Comparison of ENCODE assay signal across 9 mouse cellular contexts in the genomic region with DNA sequence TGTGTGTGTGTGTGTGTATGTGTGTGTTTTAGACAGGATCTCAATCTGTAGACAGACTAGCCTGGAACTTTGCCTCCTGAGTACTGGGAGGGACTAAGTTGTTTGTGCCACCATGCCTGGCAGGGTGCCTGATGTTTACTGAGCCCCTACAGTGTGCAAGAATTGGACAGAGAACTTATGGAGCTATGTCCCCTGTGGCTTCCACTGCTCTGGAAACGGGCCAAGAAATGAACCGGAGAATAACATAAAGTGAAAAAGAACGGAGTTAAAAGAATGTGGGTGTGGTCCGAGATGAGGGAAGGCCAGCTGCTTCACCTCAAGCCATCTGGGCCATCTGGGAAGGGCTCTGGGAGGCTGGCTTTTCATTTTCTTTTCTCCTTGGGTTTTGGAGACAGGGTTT. TPM values are rescaled to one million over a fixed set of nuclear protein-coding genes. Genes with fewer than 3 reads are reported as not detected.
DNase-seq lines count a peak whose midpoint lies in the region; ATAC-seq and TF ChIP-seq lines count a peak whose summit lies in the region.
"Had no signal": no experiment of that assay in that cellular context is flagged by ENCODE, and none has a peak within 500 bp of the region (broad histone marks: within the 10 kb centered on the region; RNA-seq: fewer than 3 reads in every experiment).

No protein-coding gene starts in this region.

- intact Hi-C loops in heart, adult 2 months (cut with DNase I), result no loop called here

- H3K9ac ChIP-seq in heart, adult 2 months (ENCODE audit: low read depth, low read length), result no peak overlapping the region
- no peak overlapping the region for H3K9ac ChIP-seq in midbrain, embryonic 11.5 days (ENCODE audit: low read length)

- no peaks in the 10 kb centered on the region for H3K79me2 ChIP-seq in heart, adult 2 months (replicated peaks; ENCODE audit: control insufficient read depth, insufficient read depth, low read length)

- WGBS in heart, adult 2 months, result 6% methylated on average over 4 of the region's 4 CpGs
- 62% methylated on average over 4 of the region's 4 CpGs for WGBS in midbrain, embryonic 11.5 days

- H3K9me3 ChIP-seq in midbrain, embryonic 11.5 days (ENCODE audit: control insufficient read depth, low read length), result no peaks in the 10 kb centered on the region

- no peaks in the 10 kb centered on the region for H3K36me3 ChIP-seq in heart, adult 2 months (ENCODE audit: control insufficient read depth, insufficient read depth, low read length)
- H3K36me3 ChIP-seq in midbrain, embryonic 11.5 days (ENCODE audit: control insufficient read depth, insufficient read depth, low read length), result no peaks in the 10 kb centered on the region

- no peak for TF ChIP-seq POLR2A in heart, adult 2 months (IDR thresholded peaks at IDR 0.05; ENCODE audit: insufficient read depth, low read depth, low read length)

- DNase-seq in heart, adult 2 months, result peak in 1 of 2 experiments; percentile 43
- no peak for DNase-seq in heart, adult 8-10 months (ENCODE audit: low spot score)
- peak; percentile 91 for DNase-seq in 3T3-L1 (ENCODE audit: low read depth, low spot score)
- peak; percentile 58 to 69 for DNase-seq in kidney, postnatal 36 days
- no peak for DNase-seq in thymus, postnatal 10 days (ENCODE audit: low spot score in 2 of 2)
- DNase-seq in midbrain, embryonic 11.5 days (ENCODE audit: low spot score, missing footprints), result no peak
- DNase-seq in spleen, postnatal 14 days (ENCODE audit: low spot score in 2 of 2), result no peak

- ATAC-seq in midbrain, embryonic 11.5 days (ENCODE audit: low FRiP score), result no peak

- H3K4me3 ChIP-seq in heart, adult 2 months, result no peak overlapping the region
- no peak overlapping the region for H3K4me3 ChIP-seq in brown adipose tissue, adult 24 weeks (ENCODE audit: insufficient read depth, low read depth, low read length)
- H3K4me3 ChIP-seq in midbrain, embryonic 11.5 days (ENCODE audit: low read depth, low read length), result no peak overlapping the region

- H3K4me1 ChIP-seq in heart, adult 2 months (ENCODE audit: control insufficient read depth, insufficient read depth, low read length), result peaks cover 38% of the 10 kb centered on the region
- H3K4me1 ChIP-seq in brown adipose tissue, adult 24 weeks (ENCODE audit: control insufficient read depth, insufficient read depth, insufficient read length, low read length), result peaks cover 49% of the 10 kb centered on the region
- peaks cover 8% of the 10 kb centered on the region for H3K4me1 ChIP-seq in midbrain, embryonic 11.5 days (ENCODE audit: control insufficient read depth, insufficient read depth, low read length)

- peak overlapping the region; percentile 83 for H3K27ac ChIP-seq in heart, adult 2 months
- peak overlapping the region; percentile 6; the same call in 1 of the 2 replicates for H3K27ac ChIP-seq in brown adipose tissue, adult 24 weeks (replicated peaks; ENCODE audit: low read depth, low read length)
- H3K27ac ChIP-seq in midbrain, embryonic 11.5 days (ENCODE audit: low read depth, low read length), result no peak overlapping the region

- no peak for TF ChIP-seq EP300 in heart, adult 2 months (IDR thresholded peaks at IDR 0.05; ENCODE audit: insufficient read depth, low read depth, low read length)

- no peak overlapping the region for H3K4me2 ChIP-seq in midbrain, embryonic 11.5 days

- no peaks in the 10 kb centered on the region for H3K27me3 ChIP-seq in heart, adult 2 months (ENCODE audit: control insufficient read depth, insufficient read depth, low read length)
- peaks cover 10% of the 10 kb centered on the region for H3K27me3 ChIP-seq in midbrain, embryonic 11.5 days (ENCODE audit: control insufficient read depth, insufficient read depth, low read length)

- no peak for TF ChIP-seq CTCF in heart, adult 2 months (IDR thresholded peaks at IDR 0.05)

RNA-seq across cellular contexts. Expression of a gene that starts 3.8 kb away (rescaled TPM):
- total RNA-seq in heart, adult 2 months (2021), result 10 to 100 TPM; 10.0 to 12.2 TPM
- 13.2 and 16.5 TPM in 2 replicates for polyA plus RNA-seq in heart, adult 2 months (2012; rRNA removed)
- 10 to 100 TPM in 2 of 4 experiments, 1 to 10 TPM in 2; 8.2 to 12.4 (median 10.0) TPM for total RNA-seq in heart, adult 8-10 months (2022)
- 4.3 and 5.7 TPM in 2 replicates for polyA plus RNA-seq in brown adipose tissue, adult 24 weeks (2012; ENCODE audit: insufficient read depth, insufficient read length, missing spikeins)
- polyA plus RNA-seq in midbrain, embryonic 11.5 days (2014; fragmentation: Nextera tagmentation; extraction: Ambion mirVana), result 1.3 and 1.8 TPM in 2 replicates

RNA-seq across cellular contexts. Expression of a gene that starts 11.3 kb away (rescaled TPM):
- 10 to 100 TPM; 39.5 to 47.1 TPM for total RNA-seq in heart, adult 2 months (2021)
- polyA plus RNA-seq in heart, adult 2 months (2012; rRNA removed), result 27.7 and 32.1 TPM in 2 replicates
- 10 to 100 TPM; 46.7 to 54.2 (median 49.5) TPM for total RNA-seq in heart, adult 8-10 months (2022)
- 20.4 and 22.8 TPM in 2 replicates for polyA plus RNA-seq in brown adipose tissue, adult 24 weeks (2012; ENCODE audit: insufficient read depth, insufficient read length, missing spikeins)
- polyA plus RNA-seq in midbrain, embryonic 11.5 days (2014; fragmentation: Nextera tagmentation; extraction: Ambion mirVana), result 20.2 and 21.9 TPM in 2 replicates

RNA-seq across cellular contexts. Expression of a gene that starts 38.4 kb away (rescaled TPM):
- 1 to 10 TPM; 1.2 to 3.0 TPM for total RNA-seq in heart, adult 2 months (2021)
- 5.6 and 10.9 TPM in 2 replicates for polyA plus RNA-seq in heart, adult 2 months (2012; rRNA removed)
- total RNA-seq in heart, adult 8-10 months (2022), result 1 to 10 TPM; 1.4 to 4.9 (median 1.7) TPM
- polyA plus RNA-seq in brown adipose tissue, adult 24 weeks (2012; ENCODE audit: insufficient read depth, insufficient read length, missing spikeins), result not detected in 2 replicates
- polyA plus RNA-seq in midbrain, embryonic 11.5 days (2014; fragmentation: Nextera tagmentation; extraction: Ambion mirVana), result not detected in 2 replicates
- polyA plus RNA-seq: embryonic facial prominence, embryonic 11.5 days had no signal

RNA-seq across cellular contexts. Expression of a gene that starts 42.1 kb away (rescaled TPM):
- 1 to 10 TPM; 8.8 to 9.8 TPM for total RNA-seq in heart, adult 2 months (2021)
- 12.6 and 13.5 TPM in 2 replicates for polyA plus RNA-seq in heart, adult 2 months (2012; rRNA removed)
- total RNA-seq in heart, adult 8-10 months (2022), result 10 to 100 TPM in 1 of 4 experiments, 1 to 10 TPM in 3; 8.6 to 11.4 (median 9.5) TPM
- 22.0 and 25.5 TPM in 2 replicates for polyA plus RNA-seq in brown adipose tissue, adult 24 weeks (2012; ENCODE audit: insufficient read depth, insufficient read length, missing spikeins)
- 4.2 TPM in 2 replicates for polyA plus RNA-seq in midbrain, embryonic 11.5 days (2014; fragmentation: Nextera tagmentation; extraction: Ambion mirVana)

Comparison
In these comparisons a context has a peak if more than half of its experiments do, and no peak if none do; other contexts are left out.
1. DNase-seq: peak in 3T3-L1 (single experiment) and kidney, postnatal 36 days (2 of 2); none in heart, adult 8-10 months (single experiment), thymus, postnatal 10 days (0 of 2), midbrain, embryonic 11.5 days (single experiment) and spleen, postnatal 14 days (0 of 2).